Mouse (Mus musculus) hindbrain, embryonic 11.5 days (tissue): ENCODE measurements around the gene Pik3ca. TPM values are rescaled to one million over a fixed set of nuclear protein-coding genes. Genes with fewer than 3 reads are reported as not detected.

ENCODE experiments used
- ATAC-seq: fragments of 200-750 bp; cut with Nextera tagmentation; 2 replicates; pipeline ENCODE4 v1.8.0; 2017; ENCODE audit warnings: mild to moderate bottlenecking, moderate TSS enrichment, moderate library complexity; ENCODE audit not compliant: low FRiP score
- DNase-seq: peaks from one replicate; pipeline ENCODE4 v3.0.0-alpha.2; 2015; ENCODE audit warnings: low spot score
- H3K27ac ChIP-seq: fragments of 300-500 bp; sonication (generic); 2 replicates; pipeline ENCODE4 v1.5.1; 2014; ENCODE audit warnings: mild to moderate bottlenecking, low read depth, low read length
- H3K27me3 ChIP-seq: fragments of 300-500 bp; sonication (generic); 2 replicates; pipeline ENCODE4 v1.6.1; 2014; ENCODE audit warnings: mild to moderate bottlenecking, low read length, moderate library complexity, mixed read lengths; ENCODE audit not compliant: control insufficient read depth, insufficient read depth
- H3K36me3 ChIP-seq: fragments of 300-500 bp; sonication (generic); 2 replicates; pipeline ENCODE4 v1.6.1; 2014; ENCODE audit warnings: mild to moderate bottlenecking, low read length, moderate library complexity, mixed read lengths; ENCODE audit not compliant: control insufficient read depth, insufficient read depth
- H3K4me1 ChIP-seq: fragments of 300-500 bp; sonication (generic); replicated peaks from 2 replicates; pipeline ENCODE4 v1.6.1; 2014; ENCODE audit warnings: low read length, mixed read lengths; ENCODE audit not compliant: control insufficient read depth, insufficient read depth
- H3K4me2 ChIP-seq: fragments of 300-500 bp; sonication (generic); replicated peaks from 2 replicates; pipeline ENCODE4 v1.6.1; 2014; ENCODE audit warnings: mild to moderate bottlenecking, low read depth, low read length
- H3K4me3 ChIP-seq: fragments of 300-500 bp; sonication (generic); 2 replicates; pipeline ENCODE4 v1.5.1; 2014; ENCODE audit warnings: low read depth, low read length
- H3K9ac ChIP-seq: fragments of 300-500 bp; sonication (generic); 2 replicates; pipeline ENCODE4 v1.6.1; 2014; ENCODE audit warnings: low read depth, low read length
- H3K9me3 ChIP-seq: fragments of 300-500 bp; sonication (generic); 2 replicates; pipeline ENCODE4 v1.6.1; 2016; ENCODE audit warnings: low read length; ENCODE audit not compliant: control insufficient read depth
- WGBS: fragments of 180-500 bp; shearing (Covaris S2); extraction: QIAGEN DNeasy Blood & Tissue Kit; methylation state at CpG from one replicate; pipeline ENCODE4 v1.1.7; 2014; 5-methylcytosine and 5-hydroxymethylcytosine counted together
- polyA plus RNA-seq: library from polyadenylated mRNA; unstranded; fragments of >200 nt; fragmentation: Nextera tagmentation; extraction: Ambion mirVana; gene quantifications from 2 replicates; pipeline ENCODE4 v1.2.1, GENCODE M21; 2014

Pik3ca gene
- polyA plus RNA-seq, 1 experiment from 2014 or later = 21.6 TPM

DNA sequence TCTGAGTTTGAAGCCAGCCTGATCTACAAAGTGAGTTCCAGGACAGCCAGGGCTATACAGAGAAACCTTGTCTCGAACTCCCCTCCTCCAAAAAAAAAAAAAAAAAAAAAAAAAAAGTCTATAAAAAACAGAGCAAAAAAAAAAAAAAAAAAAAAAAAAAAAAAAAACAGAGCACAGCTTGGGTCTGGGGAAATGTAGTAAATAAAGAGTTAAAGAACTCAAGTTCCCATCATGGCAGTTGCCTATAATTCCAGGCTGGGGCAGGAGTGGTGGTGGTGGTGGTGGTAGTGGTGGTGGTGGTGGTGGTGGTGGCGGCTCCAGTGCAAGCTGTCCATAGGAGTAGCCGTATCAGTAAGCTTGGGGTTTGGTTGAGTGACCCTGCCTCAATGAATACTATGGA, 85.6 kb downstream of the Pik3ca start:
- H3K27ac ChIP-seq = no peak overlapping the region
- H3K4me2 ChIP-seq = no peak overlapping the region
- ATAC-seq (no peak), DNase-seq (no peak)
- H3K9me3 ChIP-seq = no peaks in the 10 kb centered on the region
- no peaks in the 10 kb centered on the region for H3K36me3 ChIP-seq
- H3K9ac ChIP-seq = no peak overlapping the region
- WGBS = 82% methylated on average over 3 of the region's 3 CpGs
- H3K27me3 ChIP-seq = no peaks in the 10 kb centered on the region
- H3K4me3 ChIP-seq = no peak overlapping the region
- H3K4me1 ChIP-seq = no peaks in the 10 kb centered on the region

DNA sequence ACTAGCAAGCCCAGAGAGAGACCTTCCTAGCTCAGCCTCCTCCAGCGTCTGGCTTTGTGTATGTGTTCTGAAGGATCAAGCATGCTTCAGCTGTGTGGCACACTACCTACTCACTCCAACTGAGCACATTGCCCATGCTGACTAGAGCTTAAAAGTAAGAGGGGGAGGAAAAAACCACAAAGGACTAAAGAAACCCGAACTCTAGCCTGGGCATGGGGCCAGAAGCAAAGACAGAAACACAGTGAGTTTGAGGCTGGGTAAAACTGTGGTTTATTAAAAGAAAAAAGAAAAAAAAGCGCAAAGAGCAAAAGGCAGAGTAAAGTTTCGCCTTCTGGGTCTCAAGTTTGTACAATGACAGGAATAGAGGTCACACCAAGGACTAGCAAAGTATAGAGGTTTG, 89.1 kb downstream of the Pik3ca start:
- H3K4me3 ChIP-seq = no peak overlapping the region
- ATAC-seq = no peak
- no peak overlapping the region for H3K4me2 ChIP-seq
- H3K4me1 ChIP-seq = no peaks in the 10 kb centered on the region
- no peak for DNase-seq
- no peaks in the 10 kb centered on the region for H3K9me3 ChIP-seq
- WGBS = 88% methylated on average over 4 of the region's 4 CpGs
- no peak overlapping the region for H3K27ac ChIP-seq
- H3K27me3 ChIP-seq = no peaks in the 10 kb centered on the region
- H3K9ac ChIP-seq = no peak overlapping the region
- no peaks in the 10 kb centered on the region for H3K36me3 ChIP-seq

DNA sequence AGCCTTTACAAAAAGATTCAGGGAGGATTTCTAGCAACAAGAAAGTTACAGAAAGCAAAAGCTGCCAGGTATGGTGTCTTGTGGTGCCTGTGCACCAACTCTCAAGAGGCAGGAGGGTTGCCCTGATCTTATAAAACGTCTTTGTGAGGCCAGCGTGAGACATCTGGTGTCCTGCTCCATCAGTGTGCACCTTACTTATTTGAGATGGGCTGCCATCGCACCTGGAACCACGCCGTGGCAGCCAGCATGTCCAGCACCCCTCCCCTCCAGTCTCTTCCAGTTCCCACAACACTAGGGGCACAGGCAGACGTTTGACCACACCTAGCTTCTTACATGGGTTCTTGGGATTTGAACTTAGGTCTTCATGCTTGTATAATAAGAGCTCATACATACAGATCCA, 90.7 kb downstream of the Pik3ca start:
- DNase-seq (no peak), ATAC-seq (no peak)
- H3K4me2 ChIP-seq = no peak overlapping the region
- H3K4me3 ChIP-seq = no peak overlapping the region
- H3K9ac ChIP-seq = no peak overlapping the region
- H3K27me3 ChIP-seq = no peaks in the 10 kb centered on the region
- no peaks in the 10 kb centered on the region for H3K4me1 ChIP-seq
- 77% methylated on average over 6 of the region's 6 CpGs for WGBS
- H3K27ac ChIP-seq = no peak overlapping the region
- no peaks in the 10 kb centered on the region for H3K36me3 ChIP-seq
- H3K9me3 ChIP-seq = no peaks in the 10 kb centered on the region

DNA sequence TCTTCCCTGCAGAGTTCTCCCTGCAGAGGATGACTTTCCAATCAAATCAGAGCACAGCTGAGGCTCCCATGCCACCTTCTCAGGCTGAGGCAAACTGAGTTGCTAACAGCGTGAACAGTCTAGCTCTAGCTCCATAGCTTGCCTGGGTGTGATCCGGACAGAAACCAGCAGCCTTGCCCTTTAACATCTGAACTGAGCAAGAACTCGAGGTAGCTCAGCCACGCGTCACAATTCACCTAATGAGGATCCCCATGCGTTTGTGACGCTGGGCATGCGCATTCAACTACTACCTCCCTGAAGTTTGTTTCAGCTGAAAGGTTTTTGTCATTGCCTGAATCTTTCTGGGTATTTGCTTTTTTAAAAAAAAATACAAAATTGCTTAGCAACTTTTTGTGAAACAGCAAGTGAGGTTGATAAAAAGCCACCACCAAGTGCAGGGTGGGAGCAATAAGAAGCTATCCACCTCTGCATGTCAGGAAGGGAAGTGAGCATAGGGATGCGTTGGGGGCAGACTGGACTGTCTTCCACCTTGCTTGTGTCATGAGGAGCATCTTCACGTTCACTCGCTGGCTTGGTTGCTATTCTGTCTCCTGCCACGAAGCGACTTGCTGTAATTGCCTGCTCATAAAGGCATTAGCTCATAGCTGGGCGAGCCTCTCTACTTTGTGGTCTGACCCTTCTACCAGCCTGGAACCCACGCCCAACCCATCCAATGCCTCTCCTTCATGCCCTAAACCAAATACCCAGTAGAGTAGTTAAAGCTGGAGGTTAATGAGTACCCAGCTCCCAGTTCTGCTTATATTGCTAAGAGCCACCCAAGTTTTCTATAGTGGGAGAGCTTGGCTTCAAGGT, 92.8 kb downstream of the Pik3ca start:
- Histone ChIP-seq H3K27me3 (no peaks in the 10 kb centered on the region), H3K9me3 (no peaks in the 10 kb centered on the region), H3K4me1 (no peaks in the 10 kb centered on the region), H3K36me3 (no peaks in the 10 kb centered on the region), H3K4me3 (no peak overlapping the region), H3K9ac (no peak overlapping the region), H3K27ac (no peak overlapping the region), H3K4me2 (no peak overlapping the region)
- WGBS = 79% methylated on average over 15 of the region's 15 CpGs
- ATAC-seq = no peak
- no peak for DNase-seq

DNA sequence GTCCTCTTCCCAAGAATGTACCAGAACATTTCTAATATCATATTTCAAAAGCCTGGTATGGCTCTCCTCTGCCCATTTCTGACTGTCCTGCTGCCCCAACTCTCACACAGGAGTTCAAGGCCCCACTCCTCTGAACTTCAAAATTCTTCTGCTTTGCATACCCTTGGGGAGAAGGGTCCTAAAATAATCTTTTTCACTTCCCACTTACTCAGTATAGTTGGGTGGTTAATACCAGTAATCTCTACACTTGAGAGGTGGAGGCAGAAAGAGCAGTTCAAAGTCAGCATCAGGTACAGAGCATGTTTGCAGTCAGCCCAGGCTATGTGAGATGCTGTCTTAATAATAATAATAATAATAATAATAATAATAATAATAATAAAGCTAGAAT, 93.5 kb downstream of the Pik3ca start:
- no peak overlapping the region for H3K9ac ChIP-seq
- H3K4me2 ChIP-seq = no peak overlapping the region
- no peak overlapping the region for H3K27ac ChIP-seq
- no peak for DNase-seq
- ATAC-seq = no peak
- H3K27me3 ChIP-seq = no peaks in the 10 kb centered on the region
- H3K9me3 ChIP-seq = no peaks in the 10 kb centered on the region
- no peak overlapping the region for H3K4me3 ChIP-seq
- H3K4me1 ChIP-seq = 0 out of 2 replicates have a peak, but pooled peaks cover 2% of the 10 kb centered on the region
- H3K36me3 ChIP-seq = no peaks in the 10 kb centered on the region

DNA sequence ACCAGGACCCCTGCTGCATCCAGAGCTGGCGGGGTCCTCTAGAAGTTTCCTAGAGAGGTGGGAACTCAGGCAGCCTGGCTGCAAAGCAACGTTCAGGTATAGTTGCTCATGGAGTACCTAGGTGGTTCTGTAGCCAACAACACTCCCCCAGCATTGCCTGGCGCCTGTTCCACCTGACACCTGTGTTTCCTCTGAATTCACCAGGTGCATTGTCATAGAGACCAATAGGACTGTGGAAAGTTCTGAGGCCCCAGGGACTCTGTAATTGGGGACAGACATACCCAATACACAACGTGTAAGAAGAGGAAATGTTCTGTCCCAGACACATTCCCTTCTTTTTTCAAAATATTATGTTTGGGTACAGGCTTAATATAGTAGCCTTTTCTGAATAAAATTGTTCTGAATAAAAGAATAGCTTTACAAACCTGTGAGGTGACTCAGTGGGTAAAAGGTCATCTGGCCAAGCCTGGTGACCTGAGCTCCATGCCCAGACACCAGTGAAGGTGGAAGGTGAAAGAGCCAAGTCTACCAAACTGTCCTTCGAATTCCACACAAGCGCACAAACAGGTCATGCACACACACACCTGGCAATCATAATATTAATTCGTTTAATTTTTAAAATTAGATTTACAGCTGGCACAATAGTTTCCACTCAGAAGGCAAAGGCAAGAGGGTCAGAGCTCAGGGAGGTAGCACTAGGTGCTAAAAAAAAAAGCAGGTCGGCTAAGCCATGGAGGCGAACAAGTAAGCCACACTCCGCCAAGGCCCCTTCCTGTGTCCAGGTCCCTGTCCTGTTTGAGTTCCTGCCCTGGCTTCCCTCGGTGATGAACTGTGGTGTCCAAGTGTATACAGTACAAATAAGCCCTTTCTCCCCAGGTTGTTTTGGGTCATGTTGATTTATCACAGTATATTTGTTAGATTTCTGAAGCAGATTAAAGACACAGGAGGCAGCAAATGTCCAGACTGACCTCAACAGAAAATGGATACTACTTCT, 94.9 kb downstream of the Pik3ca start, which contains the start of gene Kcnmb3:
Kcnmb3 (minus strand) TSS at position 135 of the 994 bp plus-strand sequence.
- whole genome bisulfite sequencing = 84% methylated on average over 11 of the region's 11 CpGs
- no peak within 1 kb of the TSS for H3K4me2 ChIP-seq
- H3K36me3 ChIP-seq = no peaks in the 10 kb centered on the region
- no peaks in the 10 kb centered on the region for H3K9me3 ChIP-seq
- no peak within 1 kb of the TSS for H3K4me3 ChIP-seq
- ATAC-seq (no peak), DNase-seq (no peak)
- H3K4me1 ChIP-seq = 0 out of 2 replicates have a peak, but pooled peaks cover 2% of the 10 kb centered on the region
- no peak within 1 kb of the TSS for H3K9ac ChIP-seq
- H3K27me3 ChIP-seq = no peaks in the 10 kb centered on the region
- no peak within 1 kb of the TSS for H3K27ac ChIP-seq

DNA sequence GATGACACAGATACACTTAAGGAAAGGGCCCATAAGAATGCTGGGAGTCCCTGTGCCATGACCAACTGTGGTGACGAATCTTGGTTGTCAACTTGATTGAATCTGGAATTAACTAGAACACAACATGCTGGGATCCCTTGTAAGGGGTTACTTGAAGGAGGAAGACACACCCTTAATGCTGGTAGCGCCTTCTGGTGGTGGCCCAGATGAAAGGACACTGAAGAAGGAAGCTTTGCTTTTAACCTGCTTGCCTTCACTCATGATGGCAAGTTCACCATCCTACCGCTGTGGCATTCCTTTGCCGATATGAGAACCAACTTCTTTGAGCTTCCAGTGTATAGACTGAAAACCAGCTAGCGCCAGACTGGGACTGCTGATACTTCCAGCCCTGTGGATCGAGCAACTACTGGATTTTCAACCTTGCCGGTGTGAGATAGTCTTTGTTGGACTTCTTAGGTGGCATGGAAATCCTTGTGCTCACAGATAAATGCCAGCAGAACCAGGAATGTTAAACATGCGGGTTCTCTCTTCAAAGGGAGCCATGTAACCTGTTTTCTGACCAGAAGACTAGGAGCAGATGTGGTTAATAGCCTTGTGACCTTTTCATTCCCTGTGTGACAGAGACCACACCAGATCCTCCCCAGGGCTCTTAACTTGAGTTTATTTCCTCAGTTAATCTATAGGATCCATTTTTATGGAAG, 97.1 kb downstream of the Pik3ca start:
- no peak overlapping the region for H3K4me2 ChIP-seq
- ATAC-seq = no peak
- 87% methylated on average over 8 of the region's 8 CpGs for WGBS
- no peak for DNase-seq
- 0 out of 2 replicates have a peak, but pooled peaks cover 2% of the 10 kb centered on the region for H3K4me1 ChIP-seq
- H3K27ac ChIP-seq = no peak overlapping the region
- H3K4me3 ChIP-seq = no peak overlapping the region
- no peaks in the 10 kb centered on the region for H3K27me3 ChIP-seq
- H3K9me3 ChIP-seq = no peaks in the 10 kb centered on the region
- no peaks in the 10 kb centered on the region for H3K36me3 ChIP-seq
- no peak overlapping the region for H3K9ac ChIP-seq

DNA sequence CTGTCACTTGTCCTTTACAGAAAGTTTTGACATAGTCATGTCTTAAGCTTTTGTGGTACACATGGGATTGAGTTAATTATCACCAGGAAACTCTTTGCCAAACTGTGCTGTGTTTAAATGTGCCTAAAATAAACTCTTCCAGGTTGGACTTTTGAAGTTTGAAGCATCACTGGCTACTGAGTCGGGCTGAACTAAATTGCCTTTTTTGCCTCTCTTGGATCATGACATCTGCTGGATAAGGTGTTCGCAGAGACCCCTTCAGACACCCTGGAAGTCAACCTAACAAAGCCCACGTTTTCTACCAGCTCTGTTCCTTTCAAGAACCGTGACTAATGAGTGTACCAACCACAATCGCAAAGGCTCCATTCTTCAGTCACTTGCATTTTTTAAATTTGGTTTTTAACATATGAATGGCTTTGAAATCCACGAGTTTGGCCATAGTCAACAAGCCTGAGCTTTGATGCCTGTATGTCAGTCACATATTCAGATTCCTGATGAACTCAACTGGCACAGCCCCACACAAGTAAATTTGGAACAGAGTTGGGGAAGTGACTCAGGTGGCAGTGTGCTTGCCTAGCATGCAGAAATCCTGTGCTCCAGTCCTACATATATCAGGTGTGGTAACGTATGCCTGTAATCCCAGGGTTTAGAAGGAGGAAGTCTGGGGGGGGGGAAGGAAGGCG, 97.8 kb downstream of the Pik3ca start:
- DNase-seq = no peak
- H3K27ac ChIP-seq = no peak overlapping the region
- H3K4me2 ChIP-seq = no peak overlapping the region

More for the DNA sequence above, 97.8 kb downstream of the Pik3ca start:
- 49% methylated on average over 8 of the region's 8 CpGs for WGBS
- Histone ChIP-seq H3K4me1 (0 out of 2 replicates have a peak, but pooled peaks cover 2% of the 10 kb centered on the region), H3K4me3 (no peak overlapping the region), H3K36me3 (no peaks in the 10 kb centered on the region), H3K27me3 (no peaks in the 10 kb centered on the region), H3K9ac (no peak overlapping the region), H3K9me3 (no peaks in the 10 kb centered on the region)
- 0 out of 2 replicates have a peak, but pooled peaks have one; percentile 25 for ATAC-seq
